Mouse (Mus musculus): Measurements from ENCODE around the gene Sorbs1. TPM values are rescaled to one million over a fixed set of nuclear protein-coding genes. Genes with fewer than 3 reads are reported as not detected.
A peak's percentile ranks its signal among the peaks of the same experiment; 100 is the strongest.

Sorbs1 gene
- polyA plus RNA-seq, 1 experiment: 431 TPM

DNA sequence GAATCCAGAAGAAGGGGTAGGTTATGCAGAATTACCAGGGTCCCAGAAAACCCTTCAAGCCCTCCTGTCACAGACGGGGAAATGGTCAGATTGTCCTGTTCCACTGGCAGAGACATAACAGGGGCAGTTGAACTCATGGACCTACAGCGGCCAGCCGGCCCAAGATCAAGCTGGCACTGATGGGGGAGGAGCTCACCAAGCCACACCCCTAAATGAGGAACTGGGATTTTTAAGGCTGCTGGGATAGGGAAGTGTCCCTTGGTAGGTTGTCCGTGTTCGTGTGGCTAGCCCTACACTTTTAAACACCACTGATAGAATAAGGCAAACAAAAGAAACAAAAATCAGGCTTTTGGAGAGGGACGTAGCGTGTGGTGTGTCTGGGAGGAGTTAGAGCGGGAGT is 236.1 kb downstream of the Sorbs1 start:
- no peak overlapping the region for H3K27ac ChIP-seq (replicated peaks; ENCODE audit: low read depth, low read length)
- no peaks in the 10 kb centered on the region for H3K4me1 ChIP-seq (ENCODE audit: control insufficient read depth, insufficient read depth, insufficient read length, low read length)
- no peak overlapping the region for H3K4me3 ChIP-seq (ENCODE audit: insufficient read depth, low read depth, low read length)

DNA sequence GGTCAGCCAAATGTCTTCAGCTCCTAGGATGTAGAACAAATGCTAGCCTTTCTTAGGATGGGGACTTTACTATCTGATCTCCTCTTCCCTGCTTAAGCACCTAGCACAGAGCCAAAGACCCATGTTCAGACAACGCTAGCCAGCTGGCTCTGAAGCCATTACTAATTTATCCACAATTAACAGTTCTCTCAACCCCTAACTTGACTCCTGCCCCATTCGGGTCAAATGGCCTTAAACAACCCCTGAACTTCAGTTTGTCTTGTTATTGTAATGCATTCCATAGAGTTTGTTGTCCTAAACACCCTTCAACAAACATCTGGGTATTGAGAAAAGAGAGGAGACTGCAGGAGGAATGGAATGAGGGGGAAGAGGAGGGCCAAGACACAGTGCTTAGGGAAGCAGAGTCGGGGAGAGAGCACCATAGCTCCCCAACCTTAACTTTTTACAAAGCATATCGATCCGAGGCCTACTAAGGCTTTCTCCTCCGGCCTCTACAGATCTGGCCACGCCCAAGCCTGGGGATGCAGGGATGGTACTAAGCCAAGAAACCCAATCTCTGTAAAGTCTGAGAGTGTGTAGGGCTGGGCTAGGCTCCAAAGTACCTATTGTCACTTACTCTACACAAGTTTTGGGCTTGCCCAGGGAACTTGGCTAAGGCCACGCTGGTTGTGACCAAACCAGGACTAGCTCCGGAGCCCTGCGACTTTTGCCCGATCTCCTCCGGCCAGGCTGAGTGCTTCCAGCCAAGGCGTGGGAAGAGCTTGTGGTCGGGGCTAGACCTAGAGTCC is 238.0 kb downstream of the Sorbs1 start:
- no peak overlapping the region for H3K4me3 ChIP-seq (ENCODE audit: insufficient read depth, low read depth, low read length)
- no peaks in the 10 kb centered on the region for H3K4me1 ChIP-seq (ENCODE audit: control insufficient read depth, insufficient read depth, insufficient read length, low read length)
- H3K27ac ChIP-seq (replicated peaks; ENCODE audit: low read depth, low read length): no peak overlapping the region

DNA sequence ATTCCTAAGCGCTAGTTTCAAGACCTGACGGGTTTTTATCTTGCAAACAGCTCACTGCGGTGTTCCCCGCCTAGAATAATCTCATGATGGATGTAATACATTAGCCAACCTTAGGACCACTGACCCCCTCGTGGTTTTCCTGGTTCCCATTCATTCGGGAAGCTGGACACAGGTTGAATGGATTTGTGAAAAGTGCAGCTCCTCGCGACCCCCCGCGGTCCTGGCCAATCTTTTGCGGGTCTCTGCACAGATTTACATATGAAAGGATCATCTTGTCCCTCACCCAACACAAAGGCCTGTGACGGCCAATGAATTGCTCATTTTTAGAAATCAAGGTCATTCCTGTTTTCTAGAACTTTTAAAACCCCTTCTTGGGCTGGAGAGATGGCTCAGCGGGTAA is 240.9 kb downstream of the Sorbs1 start:
- Histone ChIP-seq H3K4me3 (ENCODE audit: insufficient read depth, low read depth, low read length) (no peak overlapping the region), H3K27ac (replicated peaks; ENCODE audit: low read depth, low read length) (no peak overlapping the region), H3K4me1 (ENCODE audit: control insufficient read depth, insufficient read depth, insufficient read length, low read length) (peaks cover 3% of the 10 kb centered on the region; the same call in 1 of the 2 replicates)

DNA sequence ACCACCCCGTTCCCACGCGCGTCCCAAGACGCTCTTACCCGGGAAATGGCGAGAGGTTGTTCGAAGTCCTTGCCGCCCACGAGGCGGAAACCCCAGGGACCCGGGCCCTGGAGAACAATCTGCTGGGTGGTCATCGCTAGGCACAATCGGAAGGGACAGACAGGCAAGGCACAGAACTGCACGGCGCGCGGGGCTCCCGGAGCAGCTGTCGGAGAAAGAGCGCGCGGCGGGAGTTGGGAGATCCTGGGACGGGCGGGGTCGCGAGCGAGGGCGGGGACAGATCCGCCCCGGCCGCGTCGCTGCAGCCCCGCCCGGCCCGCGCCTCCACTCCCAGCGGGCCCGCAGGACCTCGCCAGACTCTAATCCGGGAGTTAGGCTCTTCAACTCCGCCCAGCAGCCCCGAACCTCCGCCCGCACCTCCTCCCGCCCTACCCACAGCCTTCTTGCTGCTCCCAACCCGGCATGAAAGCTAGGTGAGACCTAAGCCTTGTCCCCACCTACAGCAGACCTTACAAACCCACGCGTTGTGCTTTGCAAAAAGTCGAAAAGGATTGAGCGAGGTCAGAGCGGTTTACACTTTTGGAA is 242.2 kb downstream of the Sorbs1 start, which contains the start of gene Pdlim1:
TSS of gene Pdlim1 (minus strand) at position 535 of the 585 bp plus-strand sequence.
- Histone ChIP-seq H3K4me1 (ENCODE audit: control insufficient read depth, insufficient read depth, insufficient read length, low read length) (peaks cover 3% of the 10 kb centered on the region; the same call in 1 of the 2 replicates), H3K4me3 (ENCODE audit: insufficient read depth, low read depth, low read length) (peak within 1 kb of the TSS; percentile 90), H3K27ac (replicated peaks; ENCODE audit: low read depth, low read length) (peak within 1 kb of the TSS; percentile 69)

DNA sequence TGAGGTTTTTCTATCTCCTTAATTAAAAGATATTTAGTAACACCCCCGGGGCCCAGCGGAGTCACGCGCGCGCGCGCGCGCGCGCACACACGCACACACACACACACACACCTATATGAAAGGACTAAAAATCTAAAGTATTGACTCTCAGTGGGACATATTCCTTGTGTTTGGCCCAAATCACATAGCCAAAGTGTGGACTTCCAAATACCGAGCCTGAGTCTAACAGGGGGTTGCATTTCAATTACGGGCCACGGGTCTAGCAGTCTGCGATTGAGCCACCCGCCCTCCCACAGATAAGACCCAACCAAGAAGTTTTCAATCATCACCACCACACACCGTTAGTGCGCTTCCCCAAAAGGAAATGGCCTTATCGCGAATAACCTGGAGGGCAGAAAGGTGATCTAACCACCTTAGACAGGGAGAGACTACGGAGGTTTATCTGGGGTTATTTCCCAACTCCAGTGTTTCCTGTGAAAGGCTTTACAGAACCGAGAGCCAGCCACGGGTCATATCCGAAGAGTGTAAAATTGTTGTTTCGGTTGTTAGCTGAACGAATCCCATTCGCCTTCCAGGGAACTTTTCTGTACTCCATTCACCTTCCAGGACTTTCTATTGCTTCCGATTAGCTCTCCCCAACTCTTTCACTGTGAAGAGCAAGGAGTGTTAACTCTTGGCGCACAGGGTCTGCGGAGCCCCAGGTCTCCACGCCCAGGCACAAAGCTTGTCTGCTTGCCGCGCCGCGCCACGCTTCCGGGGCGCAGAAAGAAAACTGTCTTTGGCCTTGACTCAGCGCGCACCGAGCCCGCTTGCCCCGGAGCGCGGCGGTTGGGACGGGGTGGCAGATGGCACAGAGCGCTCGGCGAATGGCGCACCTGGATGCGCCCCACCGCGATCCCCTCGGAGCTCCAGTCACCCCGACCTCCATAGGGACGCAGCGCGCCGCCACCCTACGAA is 242.9 kb downstream of the Sorbs1 start:
- Histone ChIP-seq H3K27ac (replicated peaks; ENCODE audit: low read depth, low read length) (peak overlapping the region; percentile 68), H3K4me3 (ENCODE audit: insufficient read depth, low read depth, low read length) (peak overlapping the region; percentile 90), H3K4me1 (ENCODE audit: control insufficient read depth, insufficient read depth, insufficient read length, low read length) (peaks cover 3% of the 10 kb centered on the region; the same call in 1 of the 2 replicates)

DNA sequence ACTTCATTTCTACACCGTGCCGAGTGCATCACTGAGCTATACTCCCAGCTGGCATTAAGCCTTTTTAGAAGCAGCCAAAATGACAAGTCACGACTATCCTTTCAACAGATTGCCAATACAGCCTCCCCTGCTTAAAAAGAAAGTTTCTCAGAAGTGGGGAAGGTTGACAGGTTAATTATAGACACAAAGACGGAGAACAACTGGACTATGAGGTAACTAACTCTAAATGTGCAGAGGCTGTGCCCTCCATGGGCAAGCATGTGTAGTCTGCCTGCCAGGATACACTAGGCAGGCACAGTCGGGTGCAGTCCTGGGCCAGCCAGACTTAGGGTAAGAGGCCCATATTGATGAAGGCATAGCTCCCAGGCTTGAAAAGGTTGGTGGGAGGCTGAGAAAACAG is 244.1 kb downstream of the Sorbs1 start:
- Histone ChIP-seq H3K27ac (replicated peaks; ENCODE audit: low read depth, low read length) (0 out of 2 replicates have a peak overlapping the region, but pooled peaks have one; percentile 1), H3K4me3 (ENCODE audit: insufficient read depth, low read depth, low read length) (peak overlapping the region; percentile 90), H3K4me1 (ENCODE audit: control insufficient read depth, insufficient read depth, insufficient read length, low read length) (peaks cover 3% of the 10 kb centered on the region; the same call in 1 of the 2 replicates)

DNA sequence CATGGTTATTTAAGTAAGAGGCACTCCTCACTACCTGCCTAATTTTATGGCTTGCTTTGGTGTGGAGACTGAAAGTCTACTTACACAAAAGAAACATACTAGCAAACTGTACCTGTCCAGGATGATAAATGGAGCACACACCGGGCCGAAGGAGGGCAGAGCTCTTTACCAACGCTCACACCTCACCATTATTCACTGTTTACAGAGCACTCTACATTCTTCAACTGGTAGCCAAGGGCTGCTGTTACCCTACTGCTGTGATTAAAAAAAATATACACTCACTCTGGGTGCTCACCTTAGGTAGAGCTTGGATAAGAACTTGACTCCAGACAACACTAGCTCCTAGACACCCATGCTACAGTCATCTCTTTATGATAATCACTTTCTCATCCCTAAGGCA is 245.1 kb downstream of the Sorbs1 start:
- no peak overlapping the region for H3K4me3 ChIP-seq (ENCODE audit: insufficient read depth, low read depth, low read length)
- H3K27ac ChIP-seq (replicated peaks; ENCODE audit: low read depth, low read length): no peak overlapping the region
- peaks cover 3% of the 10 kb centered on the region; the same call in 1 of the 2 replicates for H3K4me1 ChIP-seq (ENCODE audit: control insufficient read depth, insufficient read depth, insufficient read length, low read length)

DNA sequence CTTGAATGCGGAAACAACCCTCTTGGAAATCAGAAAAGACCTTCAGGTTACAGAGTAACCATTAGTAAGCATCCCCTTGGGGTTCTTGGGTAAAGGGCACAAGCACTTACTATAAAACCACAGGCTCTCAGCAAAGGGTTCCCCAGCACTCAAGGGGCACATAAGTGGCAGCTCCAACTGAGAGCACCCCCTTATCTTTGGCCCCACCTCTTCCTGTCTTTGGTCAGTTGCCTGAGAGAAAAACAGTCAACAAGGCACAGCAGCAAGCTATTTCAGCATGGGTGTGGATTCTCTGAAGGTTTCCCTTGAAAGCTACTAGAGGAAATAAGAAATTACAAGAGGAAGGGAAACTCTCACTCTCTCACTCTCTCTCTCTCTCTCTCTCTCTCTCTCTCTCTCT is 246.2 kb downstream of the Sorbs1 start:
- Histone ChIP-seq H3K4me1 (ENCODE audit: control insufficient read depth, insufficient read depth, insufficient read length, low read length) (peaks cover 3% of the 10 kb centered on the region; the same call in 1 of the 2 replicates), H3K27ac (replicated peaks; ENCODE audit: low read depth, low read length) (no peak overlapping the region), H3K4me3 (ENCODE audit: insufficient read depth, low read depth, low read length) (no peak overlapping the region)

DNA sequence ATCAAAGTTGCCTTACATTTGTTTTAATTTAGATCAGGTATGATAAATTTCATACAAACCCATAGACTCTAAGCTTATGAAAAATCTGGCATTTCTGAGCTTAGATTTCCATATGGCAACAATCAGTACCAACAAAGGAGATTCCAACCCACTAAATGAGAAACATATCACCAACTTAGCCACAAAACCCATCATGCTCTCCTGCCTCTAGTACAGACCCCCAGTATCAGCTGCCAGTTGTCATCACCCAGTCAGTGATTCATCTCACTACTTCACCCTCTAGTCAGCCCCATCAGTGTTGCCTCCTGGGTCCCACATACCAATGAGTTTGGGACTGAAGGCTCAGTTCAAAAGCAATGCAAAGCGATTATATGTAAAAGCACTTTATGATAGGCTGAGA is 254.1 kb downstream of the Sorbs1 start:
- Histone ChIP-seq H3K4me3 (ENCODE audit: insufficient read depth, low read depth, low read length) (no peak overlapping the region), H3K4me1 (ENCODE audit: control insufficient read depth, insufficient read depth, insufficient read length, low read length) (peaks cover 15% of the 10 kb centered on the region), H3K27ac (replicated peaks; ENCODE audit: low read depth, low read length) (no peak overlapping the region)

DNA sequence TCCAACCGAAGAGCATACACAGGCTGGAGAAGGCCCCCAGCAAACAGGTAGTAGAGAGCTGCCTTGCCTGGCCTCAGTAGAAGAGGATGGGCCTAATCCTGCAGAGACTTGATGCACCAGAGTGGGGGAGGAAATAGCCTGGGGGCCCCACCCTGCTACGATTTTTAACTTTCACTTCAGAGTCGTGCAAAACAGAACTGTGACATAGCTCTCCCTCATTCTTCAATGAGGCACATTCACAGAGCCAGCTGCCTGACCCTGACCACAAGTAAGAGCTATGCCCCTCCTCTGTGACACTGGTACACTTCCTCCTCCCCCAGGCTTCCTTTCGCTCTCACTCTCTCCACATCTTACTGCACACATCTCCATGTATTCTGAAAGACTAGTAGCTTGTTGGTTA is 256.2 kb downstream of the Sorbs1 start:
- H3K4me3 ChIP-seq (ENCODE audit: insufficient read depth, low read depth, low read length): 0 out of 2 replicates have a peak overlapping the region, but pooled peaks have one; percentile 22
- H3K27ac ChIP-seq (replicated peaks; ENCODE audit: low read depth, low read length): peak overlapping the region; percentile 50
- H3K4me1 ChIP-seq (ENCODE audit: control insufficient read depth, insufficient read depth, insufficient read length, low read length): peaks cover 21% of the 10 kb centered on the region

DNA sequence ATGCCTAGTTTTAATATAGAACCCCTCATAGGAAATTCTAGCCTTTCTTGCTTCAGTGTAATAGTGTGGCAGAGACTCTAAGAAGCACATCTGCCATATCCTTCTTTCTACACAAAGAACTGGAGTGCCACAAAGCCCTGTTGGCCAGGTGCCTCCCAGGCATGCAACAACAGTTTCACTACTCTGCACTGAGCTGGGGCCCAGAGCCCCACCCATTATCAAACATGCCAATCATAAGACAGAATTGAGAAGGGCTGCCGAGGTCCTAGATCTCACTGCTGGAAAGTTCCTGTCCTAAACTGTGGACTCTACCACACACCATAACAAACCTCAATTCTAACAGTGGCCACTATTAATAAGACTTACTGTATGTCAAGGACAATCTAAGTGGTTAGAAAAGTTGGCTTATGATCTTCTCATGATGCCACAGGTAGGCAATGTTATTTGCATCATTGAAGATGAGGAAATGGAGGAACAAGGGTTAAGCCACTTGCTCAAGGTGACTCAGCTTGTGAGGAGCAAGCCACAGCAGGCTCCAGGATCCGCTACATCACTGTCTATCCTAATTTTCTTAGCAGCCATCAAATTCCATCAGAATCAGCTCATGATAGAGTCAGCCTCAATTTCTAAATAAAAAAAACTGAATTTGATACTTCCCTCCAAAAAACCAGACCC is 257.1 kb downstream of the Sorbs1 start:
- H3K4me1 ChIP-seq (ENCODE audit: control insufficient read depth, insufficient read depth, insufficient read length, low read length): peaks cover 21% of the 10 kb centered on the region
- H3K4me3 ChIP-seq (ENCODE audit: insufficient read depth, low read depth, low read length): no peak overlapping the region
- no peak overlapping the region for H3K27ac ChIP-seq (replicated peaks; ENCODE audit: low read depth, low read length)

DNA sequence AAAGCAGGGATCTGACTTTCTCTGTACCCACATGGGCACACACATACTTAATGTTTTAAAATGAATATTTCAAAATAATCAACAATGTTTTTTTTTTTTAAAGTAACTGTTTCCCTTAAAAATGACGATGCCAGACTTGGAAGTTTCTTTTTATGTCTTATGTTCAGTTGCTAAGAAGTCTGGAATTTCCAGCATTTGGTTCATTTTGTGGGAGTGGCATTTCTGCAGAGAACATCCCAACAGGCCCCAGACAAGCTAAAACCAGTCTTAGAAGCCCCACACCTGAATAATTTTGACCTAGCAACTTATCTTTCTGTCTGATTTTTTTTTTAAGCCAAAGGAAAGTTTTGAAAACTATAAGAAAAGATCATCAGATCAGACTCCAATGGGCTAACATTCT is 258.0 kb downstream of the Sorbs1 start:
- H3K27ac ChIP-seq (replicated peaks; ENCODE audit: low read depth, low read length): no peak overlapping the region
- H3K4me1 ChIP-seq (ENCODE audit: control insufficient read depth, insufficient read depth, insufficient read length, low read length): peaks cover 21% of the 10 kb centered on the region
- no peak overlapping the region for H3K4me3 ChIP-seq (ENCODE audit: insufficient read depth, low read depth, low read length)

DNA sequence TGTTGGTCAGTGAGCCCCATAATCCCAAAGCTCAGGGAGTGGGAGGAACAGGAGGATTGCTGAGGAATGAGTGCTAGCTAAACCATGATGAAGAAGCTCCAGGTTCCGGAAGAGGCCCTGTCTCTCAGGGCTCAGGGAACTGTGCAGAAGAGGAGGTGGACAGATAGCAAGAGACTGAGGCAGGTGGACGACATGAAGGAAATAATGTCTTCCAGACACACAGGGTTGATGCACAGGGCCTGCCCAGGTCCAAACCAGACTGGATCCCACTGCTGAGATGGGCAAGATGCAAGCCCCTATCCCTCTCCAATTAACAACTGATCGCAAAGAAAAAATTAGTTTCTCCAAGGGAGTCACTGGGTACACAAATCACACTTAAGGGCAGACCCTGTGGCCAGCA is 258.8 kb downstream of the Sorbs1 start:
- H3K4me1 ChIP-seq (ENCODE audit: control insufficient read depth, insufficient read depth, insufficient read length, low read length): peaks cover 21% of the 10 kb centered on the region
- 0 out of 2 replicates have a peak overlapping the region, but pooled peaks have one; percentile 4 for H3K27ac ChIP-seq (replicated peaks; ENCODE audit: low read depth, low read length)
- H3K4me3 ChIP-seq (ENCODE audit: insufficient read depth, low read depth, low read length): no peak overlapping the region

DNA sequence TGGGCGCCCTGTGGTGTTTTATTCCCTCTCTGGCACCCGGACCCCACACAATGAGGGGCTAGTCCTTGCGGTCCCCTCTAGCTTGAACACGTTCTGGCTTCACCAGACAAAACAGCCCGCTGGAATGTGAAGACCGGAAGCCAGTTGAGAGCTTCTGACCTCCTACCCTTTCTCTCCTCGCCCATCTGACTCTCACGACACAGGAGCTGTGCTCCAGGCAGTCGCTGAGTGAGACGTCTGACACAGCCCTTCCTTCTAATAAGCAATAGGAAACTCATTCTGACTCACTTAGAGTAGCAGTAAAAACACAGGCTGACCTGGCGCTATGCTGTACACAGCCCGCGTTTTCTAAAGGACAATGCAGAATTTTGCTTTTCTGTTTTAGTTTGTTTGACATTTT is 259.8 kb downstream of the Sorbs1 start:
- H3K27ac ChIP-seq (replicated peaks; ENCODE audit: low read depth, low read length): peak overlapping the region; percentile 65
- peak overlapping the region; percentile 21 for H3K4me3 ChIP-seq (ENCODE audit: insufficient read depth, low read depth, low read length)

More for the DNA sequence above, 259.8 kb downstream of the Sorbs1 start:
- H3K4me1 ChIP-seq (ENCODE audit: control insufficient read depth, insufficient read depth, insufficient read length, low read length): peaks cover 21% of the 10 kb centered on the region
